Mouse (Mus musculus) gastrocnemius, adult 18-20 months (tissue): ENCODE results near the gene Kbtbd13. TPM values are rescaled to one million over a fixed set of nuclear protein-coding genes. Genes with fewer than 3 reads are reported as not detected.
A peak's percentile ranks its signal among the peaks of the same experiment; 100 is the strongest.

Experiments used
- DNase-seq: peaks from one replicate; pipeline ENCODE4 v3.0.0; 2021; ENCODE audit warnings: low spot score
- total RNA-seq, 2 experiments: library from RNA; stranded (reverse); gene quantifications; 2 replicates each; pipeline ENCODE4 v1.2.3; 2021

The Kbtbd13 gene
- total RNA-seq, 2 experiments from 2014 or later = 10.7 to 11.6 TPM

- no peak for DNase-seq
These were observed 2.9 kb upstream of the Kbtbd13 start for GRCm38 (mm10) chr9:65394360-65394759.

DNA sequence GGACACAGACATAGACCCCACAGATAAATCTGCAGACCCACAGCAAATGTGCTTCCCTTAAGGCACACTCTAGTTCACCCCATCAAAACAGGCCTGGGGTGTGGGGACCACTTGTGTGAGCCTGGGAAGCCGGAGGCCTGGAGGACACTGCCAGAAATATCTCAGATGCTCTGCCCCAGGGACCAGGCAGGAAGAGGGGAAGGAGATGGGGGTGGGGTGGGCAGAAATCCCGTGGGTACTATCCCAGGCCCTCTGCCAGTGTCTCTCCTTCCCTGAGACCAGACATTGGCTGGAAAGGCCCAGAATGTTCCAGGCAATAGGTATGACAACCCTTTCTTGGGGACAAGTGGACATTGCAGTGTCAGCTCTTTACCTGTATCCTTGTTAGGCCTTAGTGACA lies 2.2 kb upstream of the Kbtbd13 start:
- DNase-seq = no peak

DNA sequence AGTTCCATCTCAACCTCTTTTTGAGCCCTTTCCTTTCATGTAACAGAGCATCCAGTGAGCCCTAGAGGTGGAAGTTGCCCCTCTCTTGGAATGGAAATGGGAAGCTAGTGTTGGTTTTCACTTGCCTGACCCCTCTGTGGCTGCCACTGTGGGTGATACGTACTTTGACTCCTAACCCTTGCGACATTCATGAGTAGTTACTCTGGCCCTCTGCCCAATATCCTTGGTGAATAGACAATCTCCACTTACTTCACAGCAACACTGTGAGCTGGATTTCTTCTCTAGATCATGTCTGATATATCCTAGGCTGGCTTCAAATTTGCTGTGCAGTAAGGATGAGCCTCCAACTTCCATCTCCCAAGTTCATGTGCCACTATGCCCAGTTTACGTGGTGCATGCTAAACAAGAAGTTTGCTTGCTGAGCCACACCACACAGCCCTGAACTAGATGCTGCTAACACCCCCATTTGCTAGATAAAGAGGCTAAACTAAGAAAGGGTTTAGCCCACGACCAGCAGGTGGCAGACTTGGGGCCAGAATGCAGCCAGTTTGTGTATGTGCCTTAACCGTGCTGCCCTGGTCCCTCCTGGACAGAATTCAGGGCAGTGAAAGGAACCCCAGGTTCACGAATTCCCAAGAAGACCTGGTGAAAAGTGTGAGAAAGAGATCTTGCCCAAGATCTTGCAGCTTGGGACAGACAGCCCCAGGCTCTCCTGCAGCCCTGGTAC lies 1.3 kb upstream of the Kbtbd13 start:
- peak; percentile 81 for DNase-seq

DNA sequence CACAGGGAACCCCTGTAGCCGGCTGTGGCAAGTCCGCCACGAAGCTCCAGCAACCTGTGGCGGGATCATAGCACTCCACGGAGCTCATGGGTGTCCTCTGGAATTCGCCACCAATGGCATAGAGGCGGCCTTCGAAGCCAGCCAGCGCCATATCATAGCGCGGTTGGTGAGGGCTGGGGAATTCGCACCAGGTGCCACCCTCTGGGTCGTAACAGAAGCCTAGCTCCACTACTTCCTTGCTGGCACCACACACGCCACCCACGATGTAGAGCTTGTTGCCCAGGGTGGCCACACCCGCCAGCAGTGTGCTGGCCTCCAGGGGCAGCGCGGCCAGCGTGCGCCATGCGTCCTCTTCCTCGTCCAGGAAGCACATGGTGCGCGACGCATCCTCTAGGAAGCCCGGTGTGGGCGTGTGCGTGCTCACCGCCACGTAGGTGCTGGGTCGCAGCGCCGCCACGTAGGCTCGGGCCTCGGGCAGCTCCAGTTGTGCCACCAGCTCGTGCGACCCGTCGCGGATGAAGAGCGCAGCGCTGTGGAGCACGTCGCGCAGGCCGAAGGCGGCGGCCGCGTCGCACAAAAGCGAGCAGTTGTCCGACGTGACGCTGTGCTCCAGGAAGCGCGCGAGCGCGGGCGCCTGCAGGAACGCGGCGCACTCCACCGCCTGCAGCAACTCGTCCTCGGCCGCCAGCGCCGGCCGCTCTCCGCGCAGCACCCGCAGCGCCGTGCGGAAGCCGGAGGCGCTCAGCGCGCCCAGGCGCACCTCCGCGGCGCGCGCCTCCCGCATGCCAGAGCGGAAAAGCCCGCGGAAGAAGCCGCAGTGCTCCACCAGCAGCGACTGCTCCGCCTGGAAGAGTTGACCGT lies 470 bp downstream of the Kbtbd13 start:
- DNase-seq = no peak

GRCm38 (mm10) chr9:65386373-65387140 lies 4.9 kb downstream of the Kbtbd13 start:
- no peak for DNase-seq

GRCm38 (mm10) chr9:65384276-65384675 lies 7.2 kb downstream of the Kbtbd13 start:
- peak; percentile 72 for DNase-seq

- no peak for DNase-seq
These were observed 8.7 kb downstream of the Kbtbd13 start for GRCm38 (mm10) chr9:65382751-65383097.

DNA sequence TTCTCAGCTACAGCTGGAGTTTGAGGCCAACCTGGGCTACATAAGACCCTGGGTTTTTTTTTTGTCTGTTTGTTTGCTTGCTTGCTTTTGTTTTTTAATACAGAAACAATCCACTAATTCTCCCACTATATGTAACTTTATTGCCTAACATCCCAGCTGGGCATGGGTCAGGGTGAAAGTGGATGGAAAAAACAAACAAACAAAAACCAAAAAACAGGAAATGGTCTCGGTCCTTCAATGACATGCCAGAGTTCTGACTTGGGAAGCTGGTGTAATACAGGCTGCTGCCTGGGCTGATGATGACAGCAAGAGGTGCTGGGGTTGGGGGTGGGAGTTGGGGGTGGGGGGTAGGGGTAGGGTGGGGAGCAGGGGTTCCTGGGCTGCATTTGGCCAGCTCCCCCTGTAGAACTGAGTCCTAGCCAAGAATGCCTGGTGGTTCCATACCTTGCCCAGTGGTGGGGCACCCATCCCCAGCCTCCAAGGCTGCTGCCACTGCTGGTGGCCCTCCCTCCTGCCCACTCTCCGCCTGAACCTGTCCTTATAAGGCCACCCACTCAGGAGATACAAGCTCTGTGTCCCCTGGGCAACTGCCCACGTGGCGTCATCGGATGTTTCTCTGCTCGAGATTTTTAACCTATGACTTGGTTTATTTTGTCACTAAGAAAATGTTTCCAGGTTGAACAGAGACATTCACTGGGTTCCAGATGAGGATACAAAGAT lies 9.3 kb downstream of the Kbtbd13 start:
- DNase-seq = no peak

GRCm38 (mm10) chr9:65381017-65381590 lies 10.3 kb downstream of the Kbtbd13 start:
- no peak for DNase-seq

GRCm38 (mm10) chr9:65375163-65375934 lies 16.1 kb downstream of the Kbtbd13 start:
- no peak for DNase-seq

DNA sequence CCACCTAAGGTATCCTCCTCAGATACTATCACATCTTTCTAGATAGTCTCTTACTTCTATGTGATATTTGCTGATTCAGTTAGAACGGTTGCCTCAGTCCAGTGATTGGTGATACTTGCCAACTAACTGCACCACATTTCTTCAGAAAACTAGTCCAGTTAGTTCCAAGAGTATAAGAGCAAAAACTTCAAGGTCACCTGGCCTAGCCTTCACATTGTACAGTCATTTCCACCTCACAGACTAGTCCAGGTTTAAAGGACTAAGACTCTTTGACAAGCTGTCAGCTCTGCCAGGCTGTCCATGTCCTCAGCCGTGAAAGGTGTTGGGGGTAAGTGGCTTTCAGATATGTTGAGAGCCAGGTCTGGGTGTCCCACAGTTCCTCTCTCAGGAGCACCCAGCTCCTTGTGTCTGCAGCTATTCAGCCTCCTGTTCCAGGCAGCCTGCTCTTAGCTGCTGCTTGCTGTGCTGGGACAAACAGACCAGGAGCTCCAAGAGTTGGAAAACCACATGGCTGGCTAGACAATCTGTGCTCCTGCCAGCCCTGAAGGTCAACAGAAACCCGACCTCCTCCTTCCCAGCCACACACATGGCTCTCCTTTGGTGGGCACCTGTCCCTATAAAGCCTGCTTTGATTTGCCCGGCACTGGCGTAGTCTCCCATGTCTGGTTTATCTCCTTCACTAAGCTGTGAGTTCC lies 16.8 kb downstream of the Kbtbd13 start:
- DNase-seq = peak; percentile 82

DNA sequence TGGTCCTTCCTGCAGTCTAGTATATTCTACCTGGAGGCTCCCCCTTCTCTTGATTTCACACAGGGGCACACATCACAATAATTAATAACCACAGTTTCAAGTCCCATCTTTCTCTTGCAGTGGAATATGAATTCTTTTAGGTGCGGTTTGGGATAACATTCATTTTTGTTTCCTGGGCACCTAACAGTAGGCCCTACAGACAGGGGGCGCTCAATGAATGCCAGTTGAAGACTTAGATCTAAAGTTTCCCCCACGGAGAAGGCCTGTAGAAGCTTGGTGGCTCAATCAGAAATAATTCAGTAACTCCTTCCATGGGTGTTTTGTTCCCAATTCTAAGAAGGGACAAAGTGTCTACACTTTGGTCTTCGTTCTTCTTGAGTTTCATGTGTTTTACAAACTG lies 19.0 kb downstream of the Kbtbd13 start:
- DNase-seq = peak; percentile 49

- DNase-seq = no peak
These were observed 19.7 kb downstream of the Kbtbd13 start for GRCm38 (mm10) chr9:65371756-65372155.

DNA sequence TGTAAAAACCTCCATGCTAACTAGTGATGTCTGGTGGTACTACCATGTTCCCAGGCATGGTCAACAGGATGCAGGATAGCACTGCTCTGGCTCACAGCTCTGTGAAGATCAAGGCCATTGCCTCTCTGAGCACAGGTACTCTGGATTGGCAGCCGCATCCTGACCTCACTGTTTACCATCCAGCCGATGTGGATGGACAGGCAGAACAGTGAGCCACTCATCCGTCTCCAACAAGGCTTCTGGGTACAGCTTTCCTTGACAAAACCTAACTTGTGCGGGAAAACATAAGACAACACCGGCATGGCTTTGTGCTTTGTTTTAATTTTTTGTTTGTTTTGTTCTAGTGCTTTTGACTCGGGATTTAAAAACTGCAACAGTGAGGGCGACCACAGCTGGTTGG lies 25.7 kb downstream of the Kbtbd13 start:
- DNase-seq = no peak

DNA sequence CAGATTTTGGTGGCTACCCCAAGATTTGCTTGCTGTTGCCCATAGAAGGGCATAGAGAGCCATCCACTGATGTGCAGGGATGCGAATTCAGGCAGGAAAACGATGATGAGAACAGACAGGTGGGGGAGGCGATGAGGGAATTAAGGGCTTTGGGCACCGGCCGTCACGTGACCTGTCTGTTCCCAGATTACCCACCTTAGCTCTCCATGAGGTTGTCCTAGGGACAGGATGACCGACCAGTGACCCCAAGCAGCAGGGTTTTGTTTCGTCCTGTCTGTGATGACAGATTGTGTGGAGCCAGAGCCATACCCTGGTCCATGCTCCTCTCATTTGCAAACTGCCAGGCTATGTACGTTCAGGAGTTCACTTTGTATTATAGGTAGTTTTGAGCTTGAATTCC lies 27.8 kb downstream of the Kbtbd13 start:
- no peak for DNase-seq

DNA sequence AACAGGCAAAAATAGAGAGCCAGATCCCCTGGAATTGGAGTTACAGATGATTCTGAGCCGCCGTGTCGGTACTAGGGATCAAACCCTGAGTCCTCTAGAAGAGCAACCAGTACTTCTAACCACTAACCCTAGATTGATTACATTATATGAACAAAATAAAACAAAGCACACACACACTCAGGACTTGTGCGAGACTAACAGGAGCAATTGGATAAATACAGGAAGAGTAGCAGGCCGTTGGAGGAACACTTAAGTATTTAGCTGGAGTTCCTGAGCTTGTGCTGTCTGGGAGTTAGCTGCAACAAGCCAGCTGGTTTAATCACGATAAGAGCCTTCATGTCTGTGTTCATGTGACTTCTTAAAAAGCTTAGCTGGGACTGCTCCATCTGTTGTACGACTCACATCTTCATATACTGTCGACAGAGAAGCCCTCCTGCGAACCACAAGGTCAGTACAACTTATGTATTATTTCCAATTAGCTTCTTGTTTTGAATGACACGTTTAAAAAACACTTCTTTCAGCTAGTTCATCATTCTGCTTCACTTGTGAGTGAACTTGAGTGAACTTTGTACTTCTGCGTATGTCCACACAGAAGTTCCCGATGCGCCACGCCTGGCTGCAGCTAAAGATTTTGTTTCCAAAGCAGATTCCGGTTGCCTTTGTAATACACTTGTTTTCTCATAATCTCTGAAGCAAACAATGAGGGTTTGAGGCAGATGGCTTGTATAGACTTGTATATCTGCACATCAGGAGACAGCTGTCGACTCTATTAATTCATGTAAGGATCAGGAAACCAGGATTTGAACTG lies 30.6 kb downstream of the Kbtbd13 start, which contains the start of gene Ubap1l:
Gene Ubap1l, plus strand, starts transcription at position 401 of the 808 bp plus-strand sequence.
- no peak for DNase-seq

GRCm38 (mm10) chr9:65358956-65359480 lies 32.4 kb downstream of the Kbtbd13 start:
- no peak for DNase-seq

GRCm38 (mm10) chr9:65356971-65357370 lies 34.5 kb downstream of the Kbtbd13 start:
- no peak for DNase-seq
